Mouse (Mus musculus): ENCODE data around the gene Brix1. TPM values are rescaled to one million over a fixed set of nuclear protein-coding genes. Genes with fewer than 3 reads are reported as not detected.
"Not testable (repeated sequence)": the region's sequence is repeated elsewhere in the genome, so short reads cannot be mapped to it uniquely, and the experiment has no call there.

Gene Brix1
- polyA plus RNA-seq (2015; fragmentation: Nextera tagmentation; extraction: Ambion mirVana) = 83.5 and 105 TPM in 2 replicates

DNA sequence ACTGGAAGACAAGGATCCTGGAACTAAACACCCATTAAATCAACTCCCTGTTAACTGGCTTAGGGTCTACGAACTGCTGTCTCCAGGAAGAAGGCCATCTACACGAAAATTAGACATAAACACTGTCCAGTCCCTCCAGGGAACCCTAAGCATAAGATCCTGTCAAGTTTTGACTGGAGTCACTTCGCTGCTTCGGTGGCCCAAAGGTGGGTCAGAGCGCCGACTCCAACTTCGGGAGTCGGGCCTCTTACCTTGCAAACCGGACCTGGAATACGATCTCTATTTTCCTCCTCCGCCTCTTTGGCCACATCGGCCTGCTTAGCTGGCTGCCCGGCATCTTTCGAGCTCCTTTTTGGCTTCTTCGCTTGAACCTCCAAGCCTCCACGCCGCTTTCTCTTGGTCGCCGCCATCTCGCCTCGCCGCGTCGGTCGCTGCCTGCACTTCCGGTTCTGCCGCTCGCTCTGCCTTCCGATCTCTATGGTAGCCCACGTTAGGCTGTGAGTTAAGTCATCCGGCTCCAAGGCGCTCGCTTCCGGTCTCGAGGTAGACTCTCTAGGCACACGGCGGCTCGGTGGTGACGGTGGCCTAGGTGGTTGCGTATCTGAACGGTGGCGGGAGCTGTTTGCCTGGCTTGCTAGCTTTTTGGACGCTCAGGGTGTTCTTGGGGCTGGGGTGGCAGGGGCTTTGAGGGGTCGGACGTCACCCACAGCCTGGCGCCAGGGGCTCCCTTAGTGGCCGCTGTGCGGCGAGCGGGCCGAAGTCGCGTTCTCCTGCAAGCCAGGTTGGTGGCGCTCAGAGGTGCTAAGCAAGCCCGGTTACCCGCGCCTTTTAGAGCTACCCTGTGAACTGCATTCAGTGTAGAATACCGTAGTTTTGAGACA is at the start of gene Brix1, which contains the start of gene Rad1:
Gene Brix1, minus strand, starts transcription at position 464 of the 881 bp plus-strand sequence.
Gene Rad1, plus strand, starts transcription at position 535 of the 881 bp plus-strand sequence.
- peaks cover 9% of the 10 kb centered on the region; the same call in 1 of the 2 replicates for H3K36me3 ChIP-seq (ENCODE audit: control insufficient read depth, insufficient read depth, low read length)
- peak; percentile 100 for ATAC-seq (ENCODE audit: insufficient read depth, low FRiP score)
- WGBS = under 1% methylated on average over 58 of the region's 58 CpGs

DNA sequence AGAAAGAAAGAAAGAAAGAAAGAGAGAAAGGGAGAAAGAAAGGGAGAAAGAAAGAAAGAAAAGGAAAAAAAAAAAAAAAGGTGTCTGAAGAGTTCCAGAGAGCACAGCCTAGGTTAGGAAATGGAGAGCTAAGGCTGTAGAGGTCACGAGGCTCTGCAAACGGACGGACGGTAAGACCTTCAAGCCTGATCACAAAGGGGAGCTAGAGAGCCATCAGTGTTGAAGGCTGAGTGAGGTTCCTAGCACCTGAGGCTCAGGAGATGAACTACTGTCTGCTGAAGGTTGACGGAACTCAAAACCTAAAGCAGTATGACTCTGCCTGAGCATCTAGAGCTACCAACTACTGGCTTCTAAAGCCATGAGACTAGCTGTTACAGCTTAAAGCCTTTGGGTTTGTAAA is 48.8 kb upstream of the Brix1 start:
- H3K36me3 ChIP-seq (ENCODE audit: control insufficient read depth, insufficient read depth, low read length) = no peaks in the 10 kb centered on the region
- no peak overlapping the region for H3K27ac ChIP-seq (ENCODE audit: low read length)
- H3K27me3 ChIP-seq (ENCODE audit: control insufficient read depth, insufficient read depth, low read length) = no peaks in the 10 kb centered on the region
- H3K4me1 ChIP-seq (ENCODE audit: control insufficient read depth, insufficient read depth, low read length) = no peaks in the 10 kb centered on the region
- H3K4me3 ChIP-seq (replicated peaks; ENCODE audit: low read length) = no peak overlapping the region
- ATAC-seq (ENCODE audit: insufficient read depth, low FRiP score) = no peak
- WGBS = 81% methylated on average over 5 of the region's 5 CpGs
- H3K4me2 ChIP-seq (ENCODE audit: low read depth, low read length) = no peak overlapping the region
- no peaks in the 10 kb centered on the region for H3K9me3 ChIP-seq (replicated peaks; ENCODE audit: control insufficient read depth, low read length)
- no peak overlapping the region for H3K9ac ChIP-seq (ENCODE audit: low read length)

More for the DNA sequence above, at the start of gene Brix1, which contains the start of gene Rad1:
- Histone ChIP-seq H3K9me3 (replicated peaks; ENCODE audit: control insufficient read depth, low read length) (no peaks in the 10 kb centered on the region), H3K27ac (ENCODE audit: low read length) (peak within 1 kb of the TSS; percentile 41), H3K4me2 (ENCODE audit: low read depth, low read length) (peak within 1 kb of the TSS; percentile 96), H3K4me1 (ENCODE audit: control insufficient read depth, insufficient read depth, low read length) (peaks cover 13% of the 10 kb centered on the region), H3K27me3 (ENCODE audit: control insufficient read depth, insufficient read depth, low read length) (no peaks in the 10 kb centered on the region), H3K9ac (ENCODE audit: low read length) (peak within 1 kb of the TSS; percentile 86), H3K4me3 (replicated peaks; ENCODE audit: low read length) (peak within 1 kb of the TSS; percentile 70)

DNA sequence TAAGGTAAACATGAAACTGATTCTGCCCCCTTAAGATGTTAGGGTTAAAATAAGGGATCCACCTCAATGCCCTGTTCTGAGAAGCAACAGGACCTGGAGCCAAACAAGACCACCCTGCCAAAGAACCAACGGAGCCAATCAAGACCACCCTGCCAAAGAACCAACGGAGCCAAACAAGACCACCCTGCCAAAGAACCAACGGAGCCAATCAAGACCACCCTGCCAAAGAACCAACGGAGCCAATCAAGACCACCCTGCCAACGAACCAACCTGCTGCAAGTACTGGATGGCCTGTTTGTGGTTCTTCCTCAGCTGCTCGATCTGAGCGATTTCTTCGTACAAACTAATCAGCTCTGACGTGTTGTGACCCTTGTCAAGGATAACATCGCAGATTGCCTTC is 47.6 kb upstream of the Brix1 start:
- H3K9me3 ChIP-seq (replicated peaks; ENCODE audit: control insufficient read depth, low read length); H3K27ac ChIP-seq (ENCODE audit: low read length); H3K4me1 ChIP-seq (ENCODE audit: control insufficient read depth, insufficient read depth, low read length); H3K4me2 ChIP-seq (ENCODE audit: low read depth, low read length); ATAC-seq (ENCODE audit: insufficient read depth, low FRiP score); H3K27me3 ChIP-seq (ENCODE audit: control insufficient read depth, insufficient read depth, low read length); H3K4me3 ChIP-seq (replicated peaks; ENCODE audit: low read length); H3K9ac ChIP-seq (ENCODE audit: low read length); H3K36me3 ChIP-seq (ENCODE audit: control insufficient read depth, insufficient read depth, low read length): not testable (repeated sequence)
- WGBS = 87% methylated on average over 10 of the region's 10 CpGs

DNA sequence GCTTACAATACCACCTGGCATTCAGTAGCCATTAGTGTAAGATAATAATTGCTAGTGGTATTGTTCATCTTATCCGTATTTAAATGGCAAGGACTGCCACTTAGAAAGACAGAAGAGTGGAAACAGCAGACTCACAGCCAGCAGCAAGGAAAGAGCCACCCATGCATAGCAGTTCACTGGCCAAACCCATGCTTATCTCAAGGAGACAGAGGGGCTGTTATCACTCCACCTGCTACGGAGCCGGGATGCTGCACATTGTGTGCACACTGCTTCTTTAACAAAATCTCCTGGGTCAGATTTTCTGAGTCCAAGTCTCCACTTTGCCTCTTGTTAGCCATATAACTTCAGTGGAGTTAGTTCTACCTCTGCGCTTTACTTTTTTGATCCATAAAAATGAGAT is 45.6 kb upstream of the Brix1 start:
- Histone ChIP-seq H3K9me3 (replicated peaks; ENCODE audit: control insufficient read depth, low read length) (no peaks in the 10 kb centered on the region), H3K4me3 (replicated peaks; ENCODE audit: low read length) (no peak overlapping the region), H3K9ac (ENCODE audit: low read length) (no peak overlapping the region), H3K4me2 (ENCODE audit: low read depth, low read length) (no peak overlapping the region), H3K4me1 (ENCODE audit: control insufficient read depth, insufficient read depth, low read length) (no peaks in the 10 kb centered on the region), H3K27me3 (ENCODE audit: control insufficient read depth, insufficient read depth, low read length) (no peaks in the 10 kb centered on the region), H3K27ac (ENCODE audit: low read length) (no peak overlapping the region), H3K36me3 (ENCODE audit: control insufficient read depth, insufficient read depth, low read length) (no peaks in the 10 kb centered on the region)
- whole genome bisulfite sequencing = 73% methylated on average over 4 of the region's 4 CpGs
- no peak for ATAC-seq (ENCODE audit: insufficient read depth, low FRiP score)

DNA sequence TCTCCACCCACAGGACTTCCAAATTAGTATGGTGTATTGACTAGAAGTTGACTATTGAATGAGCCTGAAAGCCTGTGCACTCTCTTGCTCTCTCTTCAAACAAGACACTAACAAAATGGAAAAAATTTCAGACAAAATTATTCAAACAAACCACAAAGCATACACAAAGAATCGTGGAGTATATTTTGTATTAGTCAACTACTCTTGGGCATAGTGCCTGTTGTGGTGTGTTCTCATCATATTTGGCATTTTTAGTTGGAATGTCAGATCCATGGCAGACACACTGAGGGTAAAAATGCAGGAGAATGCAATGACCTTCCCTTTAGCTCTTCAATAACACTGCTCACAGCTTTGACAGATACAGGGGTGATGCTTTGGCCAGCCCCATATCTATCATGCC is 40.1 kb upstream of the Brix1 start:
- ATAC-seq (ENCODE audit: insufficient read depth, low FRiP score) = no peak
- Histone ChIP-seq H3K9ac (ENCODE audit: low read length) (no peak overlapping the region), H3K36me3 (ENCODE audit: control insufficient read depth, insufficient read depth, low read length) (no peaks in the 10 kb centered on the region), H3K4me2 (ENCODE audit: low read depth, low read length) (no peak overlapping the region), H3K4me3 (replicated peaks; ENCODE audit: low read length) (no peak overlapping the region), H3K27ac (ENCODE audit: low read length) (no peak overlapping the region), H3K27me3 (ENCODE audit: control insufficient read depth, insufficient read depth, low read length) (no peaks in the 10 kb centered on the region), H3K4me1 (ENCODE audit: control insufficient read depth, insufficient read depth, low read length) (no peaks in the 10 kb centered on the region), H3K9me3 (replicated peaks; ENCODE audit: control insufficient read depth, low read length) (no peaks in the 10 kb centered on the region)
- 83% methylated on average over 1 of the region's 1 CpGs for WGBS

DNA sequence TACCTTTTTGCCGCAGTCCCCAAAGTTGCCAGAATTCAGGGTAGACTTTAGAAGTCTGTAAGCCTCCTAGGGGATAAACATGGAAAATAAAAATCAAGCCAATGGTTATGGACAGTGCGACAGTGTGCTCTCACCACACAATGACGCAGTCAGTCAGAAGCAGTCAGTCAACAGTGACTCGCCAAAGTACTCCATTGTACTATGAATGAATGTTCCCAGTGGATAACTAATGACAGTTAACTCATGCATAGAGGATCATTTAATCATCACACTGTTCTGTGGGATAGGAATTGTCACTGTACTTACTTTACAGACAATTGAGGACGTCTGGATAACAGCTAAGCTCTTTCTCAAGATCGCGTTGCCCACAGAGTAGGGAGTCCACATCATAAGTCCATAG is 29.4 kb upstream of the Brix1 start:
- no peak overlapping the region for H3K4me3 ChIP-seq (replicated peaks; ENCODE audit: low read length)
- H3K4me1 ChIP-seq (ENCODE audit: control insufficient read depth, insufficient read depth, low read length) = no peaks in the 10 kb centered on the region
- H3K36me3 ChIP-seq (ENCODE audit: control insufficient read depth, insufficient read depth, low read length) = no peaks in the 10 kb centered on the region
- H3K27me3 ChIP-seq (ENCODE audit: control insufficient read depth, insufficient read depth, low read length) = no peaks in the 10 kb centered on the region
- 88% methylated on average over 7 of the region's 7 CpGs for WGBS
- no peak overlapping the region for H3K9ac ChIP-seq (ENCODE audit: low read length)
- ATAC-seq (ENCODE audit: insufficient read depth, low FRiP score) = no peak
- H3K9me3 ChIP-seq (replicated peaks; ENCODE audit: control insufficient read depth, low read length) = no peaks in the 10 kb centered on the region
- H3K27ac ChIP-seq (ENCODE audit: low read length) = no peak overlapping the region
- no peak overlapping the region for H3K4me2 ChIP-seq (ENCODE audit: low read depth, low read length)

DNA sequence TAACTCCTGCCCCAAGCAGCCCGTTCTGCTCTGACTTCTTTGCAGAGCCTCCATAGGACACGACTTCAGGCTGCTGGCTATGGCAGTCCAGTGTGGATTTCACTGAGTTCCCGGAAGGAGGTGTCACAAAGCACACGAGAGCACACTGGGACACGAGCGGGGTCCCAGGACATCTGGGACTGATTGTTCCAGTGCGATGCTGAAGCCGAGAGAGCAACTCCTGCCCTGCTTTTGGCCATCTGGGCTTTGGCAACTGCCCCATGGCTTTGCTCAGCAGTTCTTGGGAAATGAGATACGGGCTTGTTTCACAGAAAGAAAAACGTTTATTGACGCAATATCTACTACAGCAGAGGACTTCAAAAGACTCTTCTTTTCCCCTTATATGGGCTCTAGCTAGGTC is 20.4 kb upstream of the Brix1 start:
- Histone ChIP-seq H3K9ac (ENCODE audit: low read length) (no peak overlapping the region), H3K4me3 (replicated peaks; ENCODE audit: low read length) (no peak overlapping the region), H3K27ac (ENCODE audit: low read length) (no peak overlapping the region), H3K4me2 (ENCODE audit: low read depth, low read length) (no peak overlapping the region), H3K9me3 (replicated peaks; ENCODE audit: control insufficient read depth, low read length) (no peaks in the 10 kb centered on the region), H3K4me1 (ENCODE audit: control insufficient read depth, insufficient read depth, low read length) (no peaks in the 10 kb centered on the region), H3K27me3 (ENCODE audit: control insufficient read depth, insufficient read depth, low read length) (no peaks in the 10 kb centered on the region), H3K36me3 (ENCODE audit: control insufficient read depth, insufficient read depth, low read length) (no peaks in the 10 kb centered on the region)
- 68% methylated on average over 11 of the region's 11 CpGs for WGBS
- no peak for ATAC-seq (ENCODE audit: insufficient read depth, low FRiP score)

DNA sequence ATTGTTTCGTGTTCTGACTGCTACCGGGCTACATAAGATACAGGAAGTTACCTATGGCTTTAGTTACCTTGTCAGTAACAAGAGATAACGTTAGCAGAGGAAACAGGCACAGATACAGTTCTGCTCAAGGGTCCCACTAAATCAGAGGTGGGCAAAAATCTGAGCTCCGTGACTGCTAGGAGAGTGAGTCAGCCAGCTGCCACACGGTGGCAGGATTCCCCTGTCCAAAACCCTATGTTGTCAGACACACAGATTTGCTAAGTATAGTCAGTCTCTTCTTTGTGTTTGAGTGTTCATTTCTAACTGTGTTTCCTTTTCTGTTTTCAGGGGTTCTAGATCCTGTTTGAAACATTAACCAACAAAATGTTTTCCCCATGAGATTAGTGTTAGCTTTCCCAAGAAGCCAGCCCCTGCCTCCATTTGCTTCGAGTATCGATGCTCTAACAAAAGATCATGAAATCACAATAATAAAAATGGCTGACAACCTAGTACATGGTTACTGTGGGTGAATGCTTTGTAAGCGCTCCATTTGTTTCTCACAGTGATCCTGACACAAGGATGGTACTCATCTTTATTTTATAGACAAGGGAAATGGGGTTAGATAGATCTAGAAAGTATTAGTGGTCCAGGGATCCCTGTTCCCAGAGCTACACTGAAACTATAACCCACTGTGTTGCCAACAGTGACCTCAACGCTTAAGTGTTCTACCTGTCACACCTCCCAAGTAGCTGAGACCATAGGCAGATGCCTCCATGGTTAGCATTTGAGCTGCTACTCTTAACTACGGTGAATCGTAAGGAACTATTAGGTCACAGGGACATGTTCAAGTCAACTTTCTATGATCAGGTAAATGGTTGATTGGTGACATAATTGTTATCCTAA is 15.3 kb upstream of the Brix1 start:
- Histone ChIP-seq H3K9ac (ENCODE audit: low read length) (no peak overlapping the region), H3K27ac (ENCODE audit: low read length) (no peak overlapping the region), H3K4me2 (ENCODE audit: low read depth, low read length) (no peak overlapping the region), H3K4me1 (ENCODE audit: control insufficient read depth, insufficient read depth, low read length) (no peaks in the 10 kb centered on the region), H3K4me3 (replicated peaks; ENCODE audit: low read length) (no peak overlapping the region), H3K9me3 (replicated peaks; ENCODE audit: control insufficient read depth, low read length) (no peaks in the 10 kb centered on the region), H3K36me3 (ENCODE audit: control insufficient read depth, insufficient read depth, low read length) (no peaks in the 10 kb centered on the region), H3K27me3 (ENCODE audit: control insufficient read depth, insufficient read depth, low read length) (no peaks in the 10 kb centered on the region)
- ATAC-seq (ENCODE audit: insufficient read depth, low FRiP score) = no peak
- 57% methylated on average over 11 of the region's 11 CpGs for whole genome bisulfite sequencing

DNA sequence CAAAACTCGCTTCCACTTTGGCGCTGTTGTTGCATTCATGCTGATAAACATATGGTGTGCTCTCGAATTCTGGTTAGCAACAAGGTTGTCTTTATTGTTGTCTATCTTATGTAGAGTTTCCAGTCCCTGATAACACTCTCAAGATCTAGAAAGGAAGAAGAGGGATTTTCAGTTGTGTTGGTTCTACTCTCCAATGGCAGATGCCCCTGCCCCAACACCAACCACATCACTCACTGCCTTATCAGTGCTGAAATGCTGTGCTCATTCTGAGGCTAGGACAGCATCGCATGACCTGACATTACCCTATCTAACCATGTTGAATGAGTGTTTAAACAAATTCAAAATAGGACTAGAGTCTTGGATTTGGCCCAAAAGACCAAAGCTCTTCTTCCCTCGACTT is 14.3 kb upstream of the Brix1 start:
- Histone ChIP-seq H3K9me3 (replicated peaks; ENCODE audit: control insufficient read depth, low read length) (no peaks in the 10 kb centered on the region), H3K4me1 (ENCODE audit: control insufficient read depth, insufficient read depth, low read length) (no peaks in the 10 kb centered on the region), H3K36me3 (ENCODE audit: control insufficient read depth, insufficient read depth, low read length) (no peaks in the 10 kb centered on the region), H3K27ac (ENCODE audit: low read length) (no peak overlapping the region), H3K9ac (ENCODE audit: low read length) (no peak overlapping the region), H3K4me3 (replicated peaks; ENCODE audit: low read length) (no peak overlapping the region), H3K4me2 (ENCODE audit: low read depth, low read length) (no peak overlapping the region), H3K27me3 (ENCODE audit: control insufficient read depth, insufficient read depth, low read length) (no peaks in the 10 kb centered on the region)
- no peak for ATAC-seq (ENCODE audit: insufficient read depth, low FRiP score)
- WGBS = 69% methylated on average over 5 of the region's 5 CpGs

Measured in stomach, embryonic 16.5 days (tissue).